Mouse (Mus musculus) liver, adult 2 months (tissue): ENCODE measurements around the gene Gm38392.

ENCODE experiments used
- CTCF ChIP-seq: fragments of 200-500 bp; IDR thresholded peaks from 2 replicates; pipeline ENCODE4 v1.5.1; 2011; ENCODE audit warnings: low read depth, low read length, control low read depth
- POLR2A ChIP-seq: fragments of 200-500 bp; IDR thresholded peaks from 2 replicates; pipeline ENCODE4 v1.6.1; 2011; ENCODE audit warnings: low read length, control low read depth; ENCODE audit not compliant: insufficient read depth; ENCODE audit errors: extremely low read depth

GRCm38 (mm10) chr3:88209306-88209705, 77.7 kb downstream of the Gm38392 start:
- TF ChIP-seq POLR2A (no peak), CTCF (no peak)
